Mouse (Mus musculus) ES-CJ7 (cell line): ENCODE results near the gene Tapbpl.
"Not testable (repeated sequence)": the region's sequence is repeated elsewhere in the genome, so short reads cannot be mapped to it uniquely, and the experiment has no call there.

Experiments used
- DNase-seq: peaks from one replicate; pipeline ENCODE4 v3.0.0; 2011; ENCODE audit warnings: low read depth, low spot score

The Tapbpl gene

DNA sequence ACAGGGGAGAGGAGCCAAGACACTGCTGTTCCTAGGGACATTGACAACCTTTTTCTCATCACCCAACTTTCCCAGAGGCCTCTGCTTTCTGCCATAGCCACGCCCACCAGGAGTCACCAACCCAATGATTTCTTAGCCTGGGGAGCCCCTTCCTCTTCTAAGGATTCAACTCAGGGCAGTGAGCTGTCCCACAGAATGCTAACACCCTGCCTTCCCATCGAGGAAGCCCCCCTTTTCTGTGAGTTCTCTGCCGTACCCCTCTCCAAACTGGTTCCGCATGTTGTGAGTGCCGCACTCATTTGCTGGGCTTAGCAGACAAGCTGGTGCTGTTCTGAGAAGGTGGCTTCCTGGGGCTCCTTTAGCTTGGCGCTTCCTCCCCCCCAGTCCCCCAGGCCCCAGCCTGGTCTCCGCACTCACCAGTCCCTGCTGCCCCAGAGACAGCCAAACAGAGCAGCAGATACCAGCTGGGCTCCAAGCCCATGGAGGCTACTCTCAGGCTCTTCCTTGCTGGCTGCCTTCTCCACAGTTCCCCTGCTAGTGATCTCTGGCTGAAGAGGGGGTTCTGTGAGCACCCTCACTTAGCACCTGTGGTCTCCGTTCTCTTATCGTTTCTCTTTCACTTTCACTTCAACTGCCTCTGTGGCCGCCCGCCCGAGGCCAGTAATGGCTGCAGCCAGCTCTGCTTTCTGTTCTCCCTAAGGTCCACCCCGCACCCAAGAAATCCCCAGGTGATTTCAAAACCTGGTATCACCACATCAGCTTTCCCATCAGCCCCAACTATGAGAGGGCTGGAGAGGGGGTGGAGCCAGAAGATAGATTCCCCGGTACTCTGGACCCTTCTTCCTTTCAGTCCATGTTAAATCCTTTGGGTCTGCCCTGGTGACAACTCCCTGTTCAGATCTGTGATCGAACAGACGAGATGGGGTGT, at the start of gene Tapbpl:
TSS of gene Tapbpl (minus strand) at position 744 of the 928 bp plus-strand sequence.
- peak; percentile 49 for DNase-seq

DNA sequence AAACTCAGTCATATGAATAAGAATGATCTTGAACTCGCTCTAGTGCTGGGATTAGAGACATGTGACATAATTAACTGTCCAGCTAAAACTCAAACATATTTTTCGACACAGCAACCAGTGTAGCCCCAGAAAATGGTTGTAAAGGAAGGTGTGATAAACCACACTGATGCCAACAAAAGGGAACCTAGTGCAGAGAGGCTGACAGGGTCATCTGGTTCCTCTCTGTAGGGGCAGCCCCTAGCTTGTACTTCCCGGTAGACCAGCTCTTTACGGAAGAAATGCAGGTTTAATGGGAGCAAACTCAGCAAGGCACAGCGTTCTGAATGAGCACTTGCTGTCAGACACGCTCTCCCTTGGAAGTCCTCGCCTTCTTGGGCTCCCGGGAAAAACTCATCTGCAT, 48.1 kb upstream of the Tapbpl start:
- no peak for DNase-seq

DNA sequence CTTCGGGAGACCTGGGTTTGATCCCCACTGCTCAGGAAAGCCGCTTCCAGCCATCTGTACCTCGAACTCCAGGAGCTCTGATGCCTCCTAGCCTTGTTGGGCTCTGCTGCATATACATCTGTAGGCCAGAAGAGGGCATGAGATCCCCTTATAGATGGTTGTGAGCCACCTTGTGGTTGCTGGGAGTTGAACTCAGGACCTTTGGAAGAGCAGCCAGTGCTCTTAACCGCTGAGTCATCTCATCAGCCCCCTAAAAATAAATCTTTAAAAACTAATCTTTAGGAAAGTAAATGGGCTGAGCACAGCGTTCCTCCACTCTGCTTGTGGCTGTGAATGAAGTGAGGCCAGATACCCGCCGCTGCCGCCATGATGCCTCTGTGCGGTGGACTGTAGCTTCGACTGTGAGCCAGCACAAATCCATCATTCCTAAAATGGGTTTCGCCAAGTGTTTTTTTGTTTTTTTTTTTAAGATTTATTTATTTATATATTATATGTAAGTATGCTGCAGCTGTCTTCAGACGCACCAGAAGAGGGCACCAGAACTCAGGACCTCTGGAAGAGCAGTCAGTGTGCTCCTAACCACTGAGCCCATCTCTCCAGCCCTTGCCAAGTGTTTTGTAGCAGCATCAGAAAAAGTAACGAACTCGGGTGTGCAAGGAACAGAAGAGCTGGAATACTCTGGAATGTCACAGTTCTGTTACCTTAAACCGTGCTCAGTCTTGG, 43.3 kb upstream of the Tapbpl start:
- DNase-seq = peak; percentile 85

DNA sequence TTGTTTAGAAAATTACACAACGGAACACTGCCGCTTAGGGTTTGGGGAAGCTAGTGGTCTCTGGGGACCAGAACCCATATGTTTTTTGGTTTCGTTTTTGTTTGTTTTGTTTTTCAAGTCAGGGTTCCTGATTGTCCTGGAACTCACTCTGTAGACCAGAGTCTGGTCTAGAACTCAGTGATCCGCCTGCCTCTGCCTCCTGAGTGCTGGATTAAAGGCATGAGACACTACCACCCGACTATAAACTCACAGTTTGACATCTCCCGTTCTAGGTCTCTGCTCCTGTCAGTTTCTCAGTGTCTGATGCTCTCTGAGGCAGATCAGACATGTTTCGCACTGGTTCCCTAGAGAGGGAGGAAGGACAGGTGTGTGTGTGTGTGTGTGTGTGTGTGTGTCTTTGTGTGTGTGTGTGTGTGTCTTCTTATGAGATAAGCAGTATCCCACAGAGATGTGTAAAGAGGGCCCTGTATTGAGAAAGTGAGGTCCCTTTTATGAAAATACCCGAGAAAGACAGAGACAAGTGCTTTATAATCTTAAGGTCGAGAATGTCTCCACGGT, 40.6 kb upstream of the Tapbpl start:
- DNase-seq = no peak

DNA sequence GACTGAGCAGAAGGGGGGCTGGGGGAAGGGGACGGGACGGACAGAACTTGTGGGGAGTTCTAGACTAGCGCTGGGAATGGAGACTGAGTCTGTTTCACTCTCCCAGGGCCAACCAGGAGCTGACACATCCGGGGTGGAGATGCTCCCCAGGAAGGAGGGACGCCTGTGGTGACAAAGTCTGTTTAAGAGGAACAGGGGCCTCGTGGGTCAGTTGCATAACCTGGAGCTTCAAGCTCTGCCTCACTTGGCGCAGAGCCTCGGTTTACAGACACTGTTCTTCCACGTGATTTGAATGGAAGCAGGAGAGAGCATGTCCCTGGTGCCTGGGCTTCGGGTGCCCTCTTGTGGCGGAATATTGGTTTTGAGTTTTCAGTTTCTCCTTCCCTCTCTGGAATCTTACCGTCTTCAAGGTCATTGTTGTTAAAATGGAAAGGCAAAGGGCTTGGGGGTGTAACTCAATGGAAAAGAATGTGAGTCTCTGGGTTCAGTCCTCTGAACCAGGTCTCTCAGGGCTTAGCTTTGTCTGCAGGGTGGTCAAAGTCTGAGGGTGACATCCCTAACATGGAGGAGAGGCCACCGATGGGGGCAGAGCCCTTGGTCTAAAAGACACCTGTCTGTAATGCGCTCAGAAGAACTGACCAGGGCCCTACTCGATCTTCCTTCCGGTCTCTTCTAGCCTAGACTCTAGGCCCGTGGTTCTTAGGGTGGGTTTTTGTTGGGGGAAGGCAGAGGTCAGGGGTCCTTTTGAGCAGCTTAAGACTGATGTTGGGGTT, 40.0 kb upstream of the Tapbpl start:
- DNase-seq = peak; percentile 95

DNA sequence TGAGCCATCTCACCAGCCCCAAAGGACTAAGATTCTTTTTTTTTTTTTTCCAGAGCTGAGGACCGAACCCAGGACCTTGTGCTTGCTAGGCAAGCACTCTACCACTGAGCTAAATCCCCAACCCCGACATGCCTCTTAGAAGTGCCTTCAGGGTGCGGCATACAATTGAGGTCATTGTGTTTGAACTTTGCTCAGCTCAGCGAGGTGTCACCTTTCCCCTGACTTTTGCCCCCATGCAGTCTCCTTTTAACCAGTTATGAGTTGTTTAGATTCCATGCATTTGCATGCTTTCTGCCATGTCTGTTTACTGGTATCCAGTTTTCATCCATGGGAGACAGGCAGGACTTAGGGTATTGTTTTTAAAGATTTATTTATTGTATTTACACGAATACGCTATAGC, 37.1 kb upstream of the Tapbpl start:
- peak; percentile 73 for DNase-seq

DNA sequence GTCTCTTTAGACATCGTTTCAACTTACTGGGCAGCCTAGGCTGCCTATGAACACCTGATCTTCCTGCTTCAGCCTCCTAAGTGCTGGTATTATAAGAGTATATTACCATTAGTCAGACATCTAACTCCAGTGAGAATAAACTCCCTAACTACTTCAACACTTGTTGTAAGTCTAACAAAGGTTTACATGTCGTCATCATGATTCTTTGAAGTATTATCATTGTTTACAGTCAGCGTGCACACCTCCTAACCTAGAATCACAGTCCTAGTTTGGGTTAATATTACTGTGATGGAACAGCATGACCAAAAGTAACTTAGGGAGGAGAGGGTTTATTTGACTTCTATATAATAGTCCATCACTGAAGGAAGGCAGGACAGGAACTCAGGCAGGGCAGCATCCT, 35.8 kb upstream of the Tapbpl start:
- no peak for DNase-seq

DNA sequence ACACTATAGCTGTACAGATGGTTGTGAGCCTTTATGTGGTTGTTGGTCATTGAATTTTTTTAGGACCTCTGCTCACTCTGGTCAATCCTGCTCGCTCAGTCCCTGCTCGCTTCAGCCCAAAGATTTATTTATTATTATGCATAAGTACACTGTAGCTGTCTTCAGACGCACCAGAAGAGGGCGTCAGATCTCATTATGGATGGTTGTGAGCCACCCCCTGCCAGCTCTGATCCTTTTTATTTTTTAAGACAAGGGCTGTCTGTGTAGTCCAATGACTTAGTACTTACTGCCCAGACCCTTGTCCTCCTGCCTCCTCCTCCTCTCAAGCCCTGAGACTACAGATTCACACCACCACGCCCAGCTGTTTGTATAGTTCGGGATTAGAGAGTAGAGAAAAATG, 34.9 kb upstream of the Tapbpl start:
- not testable (repeated sequence) for DNase-seq

DNA sequence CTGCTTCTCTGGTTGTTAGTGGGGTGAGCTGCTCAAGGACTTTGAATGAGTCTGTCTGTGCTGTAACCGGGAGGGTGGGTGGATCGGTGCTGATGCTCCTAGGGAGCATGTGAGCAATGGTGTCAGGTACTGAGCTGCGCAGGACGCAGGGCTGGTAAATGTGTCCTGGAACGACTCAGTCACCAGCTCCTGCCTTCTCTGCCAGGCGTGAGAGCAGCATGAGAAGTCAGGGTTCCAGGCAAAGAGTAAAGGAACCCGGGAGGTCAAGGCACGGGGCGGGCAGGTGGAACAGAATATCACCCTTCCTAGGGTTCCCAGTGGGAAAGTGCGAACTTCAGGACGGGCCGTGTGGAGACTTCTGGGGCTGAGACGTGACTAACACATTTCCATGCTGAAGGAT, 34.4 kb upstream of the Tapbpl start:
- no peak for DNase-seq

DNA sequence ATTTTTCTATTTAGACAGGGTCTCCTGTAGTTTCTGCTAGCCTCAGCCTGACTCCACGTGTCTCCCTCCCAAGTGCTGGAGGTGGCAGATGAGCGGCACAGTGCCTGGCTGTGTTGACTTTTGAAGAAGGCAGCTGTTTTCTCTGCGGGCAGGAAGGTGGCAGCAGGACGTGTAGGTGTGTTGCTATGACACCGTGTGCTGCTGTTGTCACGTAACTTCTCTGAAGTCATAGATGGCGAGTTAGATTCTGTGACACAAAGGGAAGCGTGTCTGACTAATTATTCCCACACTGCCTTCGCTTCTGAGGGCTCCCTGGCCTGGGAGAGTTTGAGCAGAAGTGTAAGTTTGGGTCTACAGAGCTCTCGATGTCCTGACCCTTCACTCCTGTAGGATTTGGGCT, 33.6 kb upstream of the Tapbpl start:
- no peak for DNase-seq

DNA sequence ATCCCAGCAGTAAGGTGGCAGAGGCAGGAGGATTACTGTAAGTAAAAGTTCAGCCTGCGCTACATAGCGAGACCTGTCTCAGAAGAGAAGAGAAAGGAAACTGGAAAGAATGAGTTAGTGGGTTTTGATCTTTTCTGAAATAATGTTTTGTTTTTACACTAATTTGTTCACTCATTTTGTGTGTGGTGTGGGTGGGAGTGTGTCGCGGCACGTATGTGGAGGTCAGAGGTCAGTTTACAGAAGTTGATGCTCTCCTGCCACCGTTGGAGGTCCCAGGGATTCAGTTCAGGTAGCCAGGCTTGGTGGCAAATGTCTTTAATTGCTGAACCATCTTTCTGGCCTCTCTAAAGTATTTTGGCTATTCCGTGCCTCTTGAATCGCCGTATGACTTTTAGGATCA, 32.6 kb upstream of the Tapbpl start:
- no peak for DNase-seq

DNA sequence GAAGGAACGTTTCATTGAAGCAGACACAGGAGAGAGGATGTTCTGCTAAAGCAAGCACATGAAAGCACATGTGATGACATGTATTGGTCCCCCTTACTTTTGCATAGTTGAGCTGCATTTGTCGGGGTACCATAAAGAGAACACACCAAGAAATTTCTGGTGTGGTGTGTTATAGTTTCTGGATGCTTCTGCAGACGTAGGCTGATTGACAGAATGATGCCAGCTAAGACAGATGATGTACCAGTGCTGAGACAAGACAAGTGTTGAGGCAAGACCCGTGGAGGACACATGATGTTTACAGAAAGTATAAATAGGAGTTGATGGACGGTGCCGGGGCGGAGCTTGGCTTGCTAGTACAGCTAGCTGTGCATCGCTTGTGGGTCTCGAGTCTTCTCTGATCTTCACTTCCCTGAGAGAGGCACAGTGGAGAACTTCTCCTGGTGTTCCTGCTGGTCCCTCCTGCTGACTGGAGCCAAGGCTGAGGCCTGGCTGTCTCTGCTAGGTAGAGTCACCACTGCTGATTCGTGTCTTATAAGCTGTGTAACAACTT, 28.4 kb upstream of the Tapbpl start:
- DNase-seq = no peak

DNA sequence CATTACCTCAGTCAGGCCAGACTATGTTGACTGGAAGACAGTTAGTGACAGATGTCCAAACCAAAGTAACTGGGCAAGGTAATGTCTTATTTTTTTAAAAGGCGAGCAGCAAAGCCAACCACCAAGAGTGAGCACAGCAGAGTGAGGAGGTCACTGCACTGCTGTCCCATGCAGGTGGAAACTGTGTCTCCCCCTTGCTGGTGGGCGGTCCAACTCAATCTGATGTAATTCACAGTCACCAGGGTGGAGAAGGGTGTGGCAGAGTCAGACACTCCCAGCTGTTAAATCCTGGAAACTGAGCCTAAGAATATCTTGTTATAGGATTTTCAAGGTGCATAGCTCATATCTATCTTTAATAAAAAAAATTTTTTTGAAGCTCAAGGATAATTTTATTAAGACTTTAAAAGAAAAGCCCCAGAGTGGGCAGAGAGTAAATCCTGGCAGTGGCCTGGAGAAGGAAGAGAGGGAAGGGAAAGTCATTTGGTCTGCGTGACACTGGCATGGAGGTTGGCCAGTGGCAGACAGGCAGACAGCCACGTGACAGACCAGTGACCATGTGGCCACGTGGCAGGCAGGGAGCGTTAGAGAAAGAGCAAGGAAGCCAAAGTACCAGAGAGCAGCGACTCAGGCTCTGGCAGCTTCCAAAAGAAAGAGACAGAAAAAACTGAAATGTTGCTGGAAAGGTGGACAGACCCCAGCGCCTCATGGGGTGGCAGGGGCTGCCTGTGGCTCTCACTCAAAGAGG, 24.7 kb upstream of the Tapbpl start:
- DNase-seq = no peak

DNA sequence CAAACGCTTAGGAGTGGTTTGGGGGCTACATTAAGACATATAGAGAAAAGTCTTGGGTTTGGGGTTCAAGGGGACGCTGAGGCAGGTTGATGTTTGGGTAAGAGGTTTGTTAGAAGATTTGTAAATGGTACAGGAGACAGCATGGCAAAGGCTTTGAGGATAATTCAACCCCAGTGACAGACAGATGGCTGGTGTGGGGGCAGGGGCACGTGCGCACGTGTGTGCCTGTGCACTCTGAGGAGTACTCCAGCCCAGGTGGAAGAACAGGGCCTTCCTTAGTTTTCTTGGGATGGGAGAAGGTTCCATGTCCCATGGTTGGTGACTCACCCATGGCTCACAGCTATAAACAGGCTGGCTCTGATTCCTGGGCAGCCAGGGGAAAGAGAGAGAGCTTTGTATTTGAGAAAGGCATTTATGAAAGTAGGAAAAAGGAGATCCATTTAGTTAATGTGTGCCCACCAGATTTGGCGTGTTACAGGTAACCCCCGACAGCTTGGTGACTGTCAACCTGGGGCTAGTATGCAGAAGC, 23.9 kb upstream of the Tapbpl start:
- DNase-seq = no peak

DNA sequence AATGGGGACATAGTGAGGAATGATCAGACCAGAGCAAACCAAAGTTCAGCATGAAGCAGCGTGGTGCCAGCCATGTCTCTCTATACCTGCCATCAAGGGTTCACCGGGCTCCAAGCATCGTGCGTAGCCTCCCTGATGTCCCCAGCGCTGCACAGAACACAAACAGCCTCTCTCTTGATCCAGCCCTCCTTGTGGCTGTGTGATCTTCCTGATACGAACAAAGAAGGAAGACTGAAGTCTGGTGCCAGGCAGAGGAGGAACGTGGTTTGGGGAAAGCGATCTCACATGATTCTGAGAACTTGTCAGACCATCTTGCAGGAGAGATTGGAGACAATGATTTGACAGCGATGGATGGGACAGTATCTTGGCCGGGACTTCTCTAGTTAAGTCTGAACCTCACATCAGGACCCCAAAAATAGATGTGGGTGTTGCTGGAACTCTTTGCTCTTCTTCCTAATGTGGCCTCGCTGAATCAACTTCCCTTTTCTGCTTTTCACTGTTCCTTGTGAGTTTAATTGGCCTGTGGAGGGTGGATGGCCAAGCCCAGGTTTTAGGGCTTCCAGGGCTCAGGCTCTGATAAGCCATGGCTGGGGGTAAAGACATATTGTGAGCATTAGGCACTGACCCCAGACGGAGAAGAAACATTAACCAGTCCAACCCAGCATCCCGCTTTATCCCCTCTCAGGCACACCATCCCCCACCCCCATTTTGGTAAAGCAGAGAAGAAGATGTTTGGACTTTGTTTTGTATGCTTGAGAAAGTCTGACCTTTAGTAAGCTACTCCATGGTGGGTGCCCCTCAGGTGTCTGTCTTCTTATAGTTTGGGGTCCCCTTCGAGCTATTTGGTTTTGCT, 22.4 kb upstream of the Tapbpl start:
- no peak for DNase-seq

DNA sequence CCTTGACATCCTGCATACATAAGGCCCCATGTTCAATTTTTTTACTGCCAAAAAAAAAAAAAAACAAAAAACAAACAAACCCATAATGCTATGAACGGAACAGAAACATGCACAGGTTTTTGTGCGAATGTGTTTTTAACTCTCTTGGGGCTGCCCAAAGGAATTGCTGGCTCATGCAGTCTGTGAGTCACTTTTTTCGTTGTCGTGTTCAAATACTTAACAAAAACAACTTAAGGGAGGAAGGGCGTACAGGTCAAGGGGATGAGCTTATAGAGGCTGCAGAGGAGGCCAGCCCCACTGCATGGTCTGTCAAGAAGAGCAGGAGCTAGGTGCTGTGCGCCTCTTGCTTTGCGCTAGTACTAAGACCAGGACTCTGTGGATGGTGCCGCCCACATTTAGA, 21.1 kb upstream of the Tapbpl start:
- no peak for DNase-seq

DNA sequence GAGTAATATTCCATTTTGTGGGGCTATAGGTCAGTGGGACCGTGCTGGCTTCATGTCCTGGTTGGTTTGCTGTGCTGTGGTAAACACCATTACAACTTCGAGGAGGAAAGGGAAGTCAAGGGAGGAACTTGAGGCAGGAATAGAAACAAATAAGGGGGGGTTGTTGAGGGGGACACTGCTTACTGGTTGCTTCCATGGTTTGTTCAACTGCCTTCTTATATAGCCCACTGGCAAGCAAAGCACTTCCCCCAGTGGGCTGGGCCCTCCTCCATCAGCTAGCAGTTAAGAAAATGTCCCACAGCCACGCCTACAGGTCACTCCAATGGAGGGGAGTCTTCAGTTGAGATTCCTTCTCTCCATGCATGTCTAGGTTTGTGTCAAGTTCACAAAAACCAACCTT, 20.6 kb upstream of the Tapbpl start:
- DNase-seq = no peak

DNA sequence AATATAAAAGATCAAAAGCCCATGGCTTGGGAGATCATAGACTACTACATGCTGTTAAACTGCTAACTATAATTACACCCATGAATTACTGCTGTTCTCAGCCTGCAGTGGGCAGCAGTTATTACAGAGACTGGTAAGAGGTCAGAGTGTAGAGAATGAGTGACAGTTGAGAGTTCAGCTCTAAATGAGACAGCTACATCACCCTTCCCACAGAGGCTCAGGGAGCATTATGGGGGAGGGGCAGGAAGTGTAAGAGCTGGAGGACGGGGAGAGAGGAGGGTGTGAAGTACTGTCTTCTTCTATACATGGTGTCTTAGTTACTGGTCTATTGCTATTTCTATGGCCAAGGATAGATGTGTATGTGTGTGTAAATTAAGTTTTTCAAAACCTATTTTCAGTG, 12.9 kb upstream of the Tapbpl start:
- DNase-seq = no peak

DNA sequence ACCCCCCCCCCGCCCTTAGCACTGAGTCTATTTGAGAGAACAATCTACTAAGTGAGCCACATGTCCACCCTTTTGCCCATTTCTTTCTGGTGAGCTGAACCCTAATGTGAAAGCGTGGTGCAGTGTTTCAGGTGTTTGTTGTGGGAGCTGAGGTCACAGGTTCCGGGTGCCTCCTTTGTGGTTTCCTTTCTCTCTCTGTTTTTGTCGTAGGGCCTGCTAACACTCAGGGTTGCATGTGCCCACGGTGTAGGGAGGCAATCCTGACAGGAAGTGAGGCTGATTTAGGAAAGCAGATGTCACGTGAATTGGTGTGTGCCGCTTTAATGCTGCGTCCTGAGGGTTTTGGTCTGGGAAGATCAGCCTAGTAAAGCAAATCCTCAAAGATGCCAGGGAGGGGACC, 9.9 kb upstream of the Tapbpl start:
- DNase-seq = no peak

DNA sequence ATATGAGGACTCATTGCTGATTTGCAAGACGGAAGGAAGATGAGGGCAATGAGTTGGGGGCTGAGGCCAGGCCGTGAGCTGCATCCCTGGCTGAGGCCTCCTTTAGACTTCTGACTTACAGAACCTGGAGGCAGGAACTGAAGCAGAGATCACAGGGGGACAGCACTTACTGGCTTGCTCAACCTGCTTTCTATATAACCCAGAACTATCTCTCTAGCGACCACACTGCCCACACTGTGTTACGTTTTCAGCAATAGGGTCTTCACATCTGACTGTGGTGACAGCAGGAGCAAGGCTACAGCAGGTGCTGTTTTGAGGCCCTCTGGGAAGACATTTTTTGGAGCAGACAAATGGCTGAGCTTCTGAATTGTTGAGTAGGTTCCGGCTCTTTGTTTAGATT, 9.0 kb upstream of the Tapbpl start:
- DNase-seq = no peak
